ENCODE assay signal across 19 mouse cellular contexts in genomic region chr11:90128865-90129415, GRCm38 (mm10). TPM values are rescaled to one million over a fixed set of nuclear protein-coding genes. Genes with fewer than 3 reads are reported as not detected.
DNase-seq lines count a peak whose midpoint lies in the region; ATAC-seq and TF ChIP-seq lines count a peak whose summit lies in the region.
"Had no signal": no experiment of that assay in that cellular context is flagged by ENCODE, and none has a peak within 500 bp of the region (broad histone marks: within the 10 kb centered on the region; RNA-seq: fewer than 3 reads in every experiment).

No protein-coding gene starts in this region.

- no peak for ATAC-seq in heart, embryonic 12.5 days (ENCODE audit: insufficient number of reproducible peaks, low FRiP score)
- no peak for ATAC-seq in heart, embryonic 11.5 days (replicated peaks; ENCODE audit: insufficient number of reproducible peaks, low FRiP score, low TSS enrichment)
- ATAC-seq in liver, postnatal 0 days = no peak
- ATAC-seq in heart, postnatal 0 days (ENCODE audit: insufficient read depth, low read depth) = no peak
- no peak for ATAC-seq in forebrain, embryonic 15.5 days (replicated peaks)
- ATAC-seq: forebrain, embryonic 14.5 days; intestine, postnatal 0 days; midbrain, embryonic 15.5 days had no signal

- H3K4me3 ChIP-seq in heart, embryonic 12.5 days = no peak overlapping the region
- no peak overlapping the region for H3K4me3 ChIP-seq in heart, embryonic 11.5 days (ENCODE audit: low read depth, low read length)
- no peak overlapping the region for H3K4me3 ChIP-seq in liver, postnatal 0 days (ENCODE audit: low read depth, low read length)
- no peak overlapping the region for H3K4me3 ChIP-seq in CH12.LX (replicated peaks in 1 of 3; ENCODE audit: low read depth in 2 of 3, low read length in 2 of 3, poor library complexity in 1 of 3)
- no peak overlapping the region for H3K4me3 ChIP-seq in heart, postnatal 0 days (ENCODE audit: low read depth, low read length)
- no peak overlapping the region for H3K4me3 ChIP-seq in forebrain, embryonic 15.5 days
- H3K4me3 ChIP-seq: erythroblast, embryonic 14.5 days; hindbrain, embryonic 15.5 days; layer of hippocampus, adult 2 months; lung, embryonic 15.5 days; midbrain, embryonic 15.5 days had no signal

- no peak overlapping the region for H3K9ac ChIP-seq in heart, embryonic 12.5 days
- H3K9ac ChIP-seq in heart, embryonic 11.5 days (ENCODE audit: low read depth, low read length) = no peak overlapping the region
- H3K9ac ChIP-seq in liver, postnatal 0 days (replicated peaks) = no peak overlapping the region
- no peak overlapping the region for H3K9ac ChIP-seq in CH12.LX (ENCODE audit: insufficient read depth, low read depth)
- H3K9ac ChIP-seq in heart, postnatal 0 days (replicated peaks; ENCODE audit: low read depth, low read length) = no peak overlapping the region
- H3K9ac ChIP-seq in forebrain, embryonic 15.5 days (replicated peaks) = no peak overlapping the region
- H3K9ac ChIP-seq: hindbrain, embryonic 15.5 days; midbrain, embryonic 15.5 days had no signal

- in situ Hi-C loops in CH12.LX (cut with MboI; ENCODE audit: low pct_ligation_motif_present, low pct_unique_long_range_greater_than_20kb, low sequenced_read_pairs) = no loop called here

- H3K36me3 ChIP-seq in heart, embryonic 12.5 days = no peaks in the 10 kb centered on the region
- H3K36me3 ChIP-seq in heart, embryonic 11.5 days (ENCODE audit: control insufficient read depth, insufficient read depth, low read length) = no peaks in the 10 kb centered on the region
- H3K36me3 ChIP-seq in liver, postnatal 0 days (replicated peaks; ENCODE audit: insufficient read depth, low read length) = no peaks in the 10 kb centered on the region
- H3K36me3 ChIP-seq in CH12.LX (replicated peaks in 1 of 2; ENCODE audit: control insufficient read depth in 1 of 2, insufficient read depth in 1 of 2, low read length in 1 of 2) = no peaks in the 10 kb centered on the region
- no peaks in the 10 kb centered on the region for H3K36me3 ChIP-seq in heart, postnatal 0 days (replicated peaks; ENCODE audit: control insufficient read depth, insufficient read depth, low read length)
- no peaks in the 10 kb centered on the region for H3K36me3 ChIP-seq in forebrain, embryonic 15.5 days
- H3K36me3 ChIP-seq: hindbrain, embryonic 15.5 days; lung, embryonic 15.5 days; midbrain, embryonic 15.5 days had no signal

- dilution Hi-C loops in CH12.LX (cut with MboI; ENCODE audit: extremely low pct_ligation_motif_present, extremely low pct_unique_long_range_greater_than_20kb, low sequenced_read_pairs) = no loop called here

- TF ChIP-seq RAD21 in CH12.LX (IDR thresholded peaks at IDR 0.05; ENCODE audit: low read depth, low read length) = no peak

- H3K4me2 ChIP-seq in heart, embryonic 12.5 days = no peak overlapping the region
- no peak overlapping the region for H3K4me2 ChIP-seq in heart, embryonic 11.5 days
- H3K4me2 ChIP-seq in liver, postnatal 0 days (ENCODE audit: low read depth, low read length) = no peak overlapping the region
- no peak overlapping the region for H3K4me2 ChIP-seq in CH12.LX (ENCODE audit: insufficient read depth, low read depth, poor library complexity, severe bottlenecking)
- no peak overlapping the region for H3K4me2 ChIP-seq in heart, postnatal 0 days (ENCODE audit: low read depth, low read length)
- H3K4me2 ChIP-seq in forebrain, embryonic 15.5 days (replicated peaks) = no peak overlapping the region
- H3K4me2 ChIP-seq: liver, embryonic 11.5 days; midbrain, embryonic 15.5 days had no signal

- no peaks in the 10 kb centered on the region for H3K27me3 ChIP-seq in heart, embryonic 12.5 days (replicated peaks)
- no peaks in the 10 kb centered on the region for H3K27me3 ChIP-seq in heart, embryonic 11.5 days (ENCODE audit: control insufficient read depth, insufficient read depth, low read length)
- no peaks in the 10 kb centered on the region for H3K27me3 ChIP-seq in liver, postnatal 0 days (ENCODE audit: insufficient read depth, low read length)
- no peaks in the 10 kb centered on the region for H3K27me3 ChIP-seq in CH12.LX (replicated peaks)
- no peaks in the 10 kb centered on the region for H3K27me3 ChIP-seq in heart, postnatal 0 days (ENCODE audit: control insufficient read depth, insufficient read depth, low read length)
- H3K27me3 ChIP-seq in forebrain, embryonic 15.5 days = no peaks in the 10 kb centered on the region
- H3K27me3 ChIP-seq: hindbrain, embryonic 15.5 days; lung, embryonic 15.5 days; midbrain, embryonic 15.5 days had no signal

- 57% methylated on average over 7 of the region's 7 CpGs for WGBS in heart, embryonic 12.5 days
- WGBS in heart, embryonic 11.5 days (ENCODE audit: insufficient replicate concordance) = 65% methylated on average over 7 of the region's 7 CpGs
- 60% methylated on average over 7 of the region's 7 CpGs for WGBS in liver, postnatal 0 days (ENCODE audit: insufficient replicate concordance)
- WGBS in heart, postnatal 0 days = 69% methylated on average over 7 of the region's 7 CpGs
- WGBS in forebrain, embryonic 15.5 days = 86% methylated on average over 7 of the region's 7 CpGs

- TF ChIP-seq EP300 in liver, postnatal 0 days (IDR thresholded peaks at IDR 0.05; ENCODE audit: low read depth) = peak; percentile 40; the same call in 1 of the 2 replicates
- no peak for TF ChIP-seq EP300 in CH12.LX (IDR thresholded peaks at IDR 0.05; ENCODE audit: low read length)
- TF ChIP-seq EP300 in heart, postnatal 0 days (IDR thresholded peaks at IDR 0.05; ENCODE audit: low read depth) = no peak

- no peak for TF ChIP-seq CTCF in liver, postnatal 0 days (IDR thresholded peaks at IDR 0.05; ENCODE audit: low read depth)
- TF ChIP-seq CTCF in CH12.LX (conservative IDR thresholded peaks at IDR 0.05 in 1 of 2, IDR thresholded peaks at IDR 0.05 in 1 of 2; ENCODE audit: low read depth in 2 of 2, low read length in 2 of 2) = no peak
- no peak for TF ChIP-seq CTCF in heart, postnatal 0 days (IDR thresholded peaks at IDR 0.05; ENCODE audit: low read depth)

- no peak for TF ChIP-seq POLR2A in CH12.LX (IDR thresholded peaks at IDR 0.05; ENCODE audit: low read depth, low read length)

- peaks cover 28% of the 10 kb centered on the region for H3K4me1 ChIP-seq in heart, embryonic 12.5 days (replicated peaks)
- peaks cover 14% of the 10 kb centered on the region for H3K4me1 ChIP-seq in heart, embryonic 11.5 days (ENCODE audit: control insufficient read depth, insufficient read depth, low read length)
- H3K4me1 ChIP-seq in liver, postnatal 0 days (ENCODE audit: insufficient read depth) = no peaks in the 10 kb centered on the region
- no peaks in the 10 kb centered on the region for H3K4me1 ChIP-seq in CH12.LX (ENCODE audit: control insufficient read depth in 1 of 2, insufficient read depth in 2 of 2)
- peaks cover 39% of the 10 kb centered on the region for H3K4me1 ChIP-seq in heart, postnatal 0 days (ENCODE audit: control insufficient read depth, insufficient read depth)
- H3K4me1 ChIP-seq in forebrain, embryonic 15.5 days = peaks cover 16% of the 10 kb centered on the region

- no peaks in the 10 kb centered on the region for H3K9me3 ChIP-seq in heart, embryonic 12.5 days (replicated peaks)
- H3K9me3 ChIP-seq in heart, embryonic 11.5 days (replicated peaks; ENCODE audit: control insufficient read depth, low read length) = no peaks in the 10 kb centered on the region
- no peaks in the 10 kb centered on the region for H3K9me3 ChIP-seq in liver, postnatal 0 days (ENCODE audit: low read length)
- H3K9me3 ChIP-seq in CH12.LX (replicated peaks; ENCODE audit: low read length) = no peaks in the 10 kb centered on the region
- H3K9me3 ChIP-seq in heart, postnatal 0 days (replicated peaks; ENCODE audit: control insufficient read depth, low read length) = no peaks in the 10 kb centered on the region
- H3K9me3 ChIP-seq in forebrain, embryonic 15.5 days = no peaks in the 10 kb centered on the region
- H3K9me3 ChIP-seq: hindbrain, embryonic 15.5 days; lung, embryonic 15.5 days; midbrain, embryonic 15.5 days had no signal

- no peaks in the 10 kb centered on the region for H3K79me2 ChIP-seq in CH12.LX (replicated peaks; ENCODE audit: control insufficient read depth, extremely low read depth, insufficient read depth, poor library complexity, severe bottlenecking)

- peak overlapping the region; percentile 46 for H3K27ac ChIP-seq in heart, embryonic 12.5 days (ENCODE audit: poor library complexity, severe bottlenecking)
- H3K27ac ChIP-seq in heart, embryonic 11.5 days (ENCODE audit: low read depth, low read length) = no peak overlapping the region; the same call in 1 of the 2 replicates
- H3K27ac ChIP-seq in liver, postnatal 0 days (ENCODE audit: low read depth) = peak overlapping the region; percentile 49
- H3K27ac ChIP-seq in CH12.LX (ENCODE audit: insufficient read depth, low read depth) = no peak overlapping the region
- 0 out of 2 replicates have a peak overlapping the region, but pooled peaks have one; percentile 11 for H3K27ac ChIP-seq in heart, postnatal 0 days (ENCODE audit: low read depth)
- H3K27ac ChIP-seq in forebrain, embryonic 15.5 days (replicated peaks) = no peak overlapping the region
- H3K27ac ChIP-seq: layer of hippocampus, adult 2 months; midbrain, embryonic 15.5 days had no signal

- no peak for DNase-seq in liver, postnatal 0 days
- DNase-seq in liver = no peak
- DNase-seq in CH12.LX (ENCODE audit: extremely low read depth) = no peak
- no peak for DNase-seq in heart, postnatal 0 days (ENCODE audit: low spot score)
- DNase-seq: adrenal gland, postnatal 36 days; cerebellum, adult 8-10 months; left cerebral cortex, postnatal 4 days; retina, postnatal 1 day had no signal

TF ChIP-seq in CH12.LX, 34 proteins besides CTCF, POLR2A, EP300 and RAD21:
- TF ChIP-seq TBP (conservative IDR thresholded peaks at IDR 0.05; ENCODE audit: low read depth, low read length) (no peak), UBTF (IDR thresholded peaks at IDR 0.05; ENCODE audit: low read depth, low read length) (no peak), PAX5 (IDR thresholded peaks at IDR 0.05; ENCODE audit: low read length) (no peak), TCF12 (IDR thresholded peaks at IDR 0.05; ENCODE audit: low read depth, low read length) (no peak), BHLHE40 (IDR thresholded peaks at IDR 0.05; ENCODE audit: low read depth, low read length) (peak; percentile 34; the same call in 1 of the 2 replicates)

RNA-seq across cellular contexts. Expression of gene Gm45716, which starts 58.5 kb away (rescaled TPM):
- 48.2 and 49.5 TPM in 2 replicates for polyA plus RNA-seq in heart, embryonic 12.5 days (2016; fragmentation: Nextera tagmentation; extraction: Ambion mirVana)
- polyA plus RNA-seq in heart, embryonic 11.5 days (2014; fragmentation: Nextera tagmentation; extraction: Ambion mirVana) = 50.9 TPM in 2 replicates
- polyA plus RNA-seq in liver, postnatal 0 days (2015; fragmentation: Nextera tagmentation; extraction: Ambion mirVana) = 48.7 and 56.5 TPM in 2 replicates
- 3.0 and 4.4 TPM in 2 replicates for total RNA-seq in CH12.LX (2012; rRNA removed)
- 9.4 and 9.9 TPM in 2 replicates for total RNA-seq in CH12.LX (2014; rRNA removed)
- 14.7 and 15.9 TPM in 2 replicates for polyA plus RNA-seq in CH12.LX (2012; ENCODE audit: insufficient read length, low read depth)
- 30.5 and 37.3 TPM in 2 replicates for total RNA-seq in heart, postnatal 0 days (2014; rRNA removed; ENCODE audit: low replicate concordance)
- 133 TPM in 2 replicates for polyA plus RNA-seq in heart, postnatal 0 days (2015; fragmentation: Nextera tagmentation; extraction: Ambion mirVana)
- polyA plus RNA-seq in forebrain, embryonic 15.5 days (2015; fragmentation: Nextera tagmentation; extraction: Ambion mirVana) = 18.2 and 19.4 TPM in 2 replicates

Comparison
In these comparisons a context has a peak if more than half of its experiments do, and no peak if none do; other contexts are left out.
1. H3K27ac ChIP-seq: peak in heart, embryonic 12.5 days (single experiment), liver, postnatal 0 days (single experiment) and heart, postnatal 0 days (single experiment); none in heart, embryonic 11.5 days (single experiment), CH12.LX (single experiment) and forebrain, embryonic 15.5 days (single experiment).